Mouse (Mus musculus): ENCODE measurements around the gene Efcab9.

DNA sequence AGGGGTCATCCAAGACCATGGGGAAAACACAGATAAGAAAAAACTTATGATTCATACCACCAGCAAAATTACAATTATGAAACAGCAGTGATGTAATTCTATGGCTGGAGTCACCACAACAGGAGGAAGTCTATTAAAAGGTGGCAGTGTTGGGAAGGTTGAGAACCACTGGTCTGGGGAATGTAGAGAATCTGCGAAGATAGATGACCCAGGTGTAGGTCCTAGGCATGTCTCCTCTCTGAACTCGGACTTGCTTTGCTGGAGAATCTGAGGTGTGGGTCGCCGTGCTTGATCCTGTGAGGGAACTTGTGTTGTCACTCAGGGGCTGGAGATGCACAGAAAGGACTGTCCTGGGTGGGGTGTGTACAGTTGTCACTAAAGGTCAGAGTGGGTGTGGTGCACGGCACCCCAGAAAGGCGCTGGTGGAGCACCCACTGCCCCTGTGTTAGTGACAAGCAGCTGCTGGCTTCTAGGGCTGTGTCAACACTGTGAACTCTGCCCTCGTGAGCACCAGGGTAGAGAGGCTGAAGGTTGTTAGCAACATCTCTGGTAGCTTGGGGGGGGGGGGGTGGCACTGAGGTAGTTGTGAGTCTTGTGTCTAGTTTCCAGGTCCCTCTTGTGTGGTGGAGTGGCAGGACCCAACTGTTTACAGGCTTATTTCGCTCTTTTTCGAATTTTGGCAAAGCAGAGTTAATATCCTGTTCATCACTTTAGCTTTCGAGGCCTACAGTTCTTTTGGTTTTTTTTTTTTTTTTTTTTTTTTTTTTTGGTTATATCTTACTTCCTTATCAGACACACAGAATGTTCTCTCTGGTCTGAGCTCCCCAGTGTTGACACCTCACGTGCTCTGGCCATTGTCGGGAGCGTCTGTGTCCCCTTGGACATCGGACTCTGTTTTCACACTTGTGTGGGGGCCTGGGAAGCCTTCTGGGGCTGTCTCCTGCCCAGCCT, 22.5 kb upstream of the Efcab9 start:
- TF ChIP-seq CTCF (conservative IDR thresholded peaks at IDR 0.05; ENCODE audit: low read length) (no peak), POU5F1 (IDR thresholded peaks at IDR 0.05; ENCODE audit: borderline replicate concordance, low read length) (no peak), NANOG (IDR thresholded peaks at IDR 0.05; ENCODE audit: borderline replicate concordance, low read length) (no peak)
